Mouse (Mus musculus): ENCODE results near the gene Xirp1. TPM values are rescaled to one million over a fixed set of nuclear protein-coding genes. Genes with fewer than 3 reads are reported as not detected.

Gene Xirp1
- polyA plus RNA-seq, 1 experiment from 2014 or later: 1.1 TPM

DNA sequence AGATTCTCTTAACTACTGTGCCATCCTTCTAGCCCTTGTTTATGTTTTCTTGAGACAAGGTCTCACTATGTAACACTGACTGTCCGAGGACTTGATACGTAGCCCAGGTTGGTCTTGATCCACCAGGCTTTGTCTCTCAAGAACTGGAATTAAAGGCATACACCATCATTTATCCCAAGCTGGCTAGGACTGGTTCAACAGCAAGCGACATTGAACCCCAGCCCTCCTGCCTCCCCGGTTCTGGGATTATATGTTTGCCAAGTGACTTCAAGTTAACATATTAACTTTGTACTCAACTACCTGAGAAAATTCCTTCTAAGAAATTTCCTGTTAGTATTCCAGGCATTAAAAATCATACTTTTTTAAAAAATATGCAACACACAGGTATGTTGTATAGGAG lies 48.1 kb downstream of the Xirp1 start:
- ATAC-seq (replicated peaks; ENCODE audit: low FRiP score) (no peak), DNase-seq (ENCODE audit: low spot score) (no peak)
- Histone ChIP-seq H3K4me2 (no peak overlapping the region), H3K36me3 (ENCODE audit: control insufficient read depth, insufficient read depth, low read length) (peaks cover 7% of the 10 kb centered on the region; the same call in 1 of the 2 replicates), H3K4me1 (replicated peaks; ENCODE audit: control insufficient read depth, insufficient read depth, low read length) (peaks cover 36% of the 10 kb centered on the region), H3K27me3 (replicated peaks; ENCODE audit: control insufficient read depth, insufficient read depth, low read length) (no peaks in the 10 kb centered on the region), H3K4me3 (ENCODE audit: low read depth, low read length) (no peak overlapping the region), H3K27ac (ENCODE audit: low read depth, low read length) (no peak overlapping the region), H3K9ac (ENCODE audit: low read depth, low read length) (no peak overlapping the region), H3K9me3 (ENCODE audit: control insufficient read depth, low read length) (no peaks in the 10 kb centered on the region)
- WGBS: 87% methylated on average over 4 of the region's 4 CpGs

GRCm38 (mm10) chr9:119974609-119975008 lies 48.8 kb downstream of the Xirp1 start:
- WGBS: 75% methylated on average over 5 of the region's 5 CpGs
- no peak for DNase-seq (ENCODE audit: low spot score)
- Histone ChIP-seq H3K9me3 (ENCODE audit: control insufficient read depth, low read length) (no peaks in the 10 kb centered on the region), H3K4me2 (no peak overlapping the region), H3K27ac (ENCODE audit: low read depth, low read length) (no peak overlapping the region), H3K4me1 (replicated peaks; ENCODE audit: control insufficient read depth, insufficient read depth, low read length) (peaks cover 29% of the 10 kb centered on the region), H3K27me3 (replicated peaks; ENCODE audit: control insufficient read depth, insufficient read depth, low read length) (no peaks in the 10 kb centered on the region), H3K9ac (ENCODE audit: low read depth, low read length) (no peak overlapping the region), H3K4me3 (ENCODE audit: low read depth, low read length) (no peak overlapping the region), H3K36me3 (ENCODE audit: control insufficient read depth, insufficient read depth, low read length) (peaks cover 7% of the 10 kb centered on the region; the same call in 1 of the 2 replicates)
- ATAC-seq (replicated peaks; ENCODE audit: low FRiP score): no peak

GRCm38 (mm10) chr9:119973869-119974520 lies 49.4 kb downstream of the Xirp1 start:
- DNase-seq (ENCODE audit: low spot score) (no peak), ATAC-seq (replicated peaks; ENCODE audit: low FRiP score) (no peak)
- Histone ChIP-seq H3K4me2 (no peak overlapping the region), H3K4me1 (replicated peaks; ENCODE audit: control insufficient read depth, insufficient read depth, low read length) (peaks cover 24% of the 10 kb centered on the region), H3K27me3 (replicated peaks; ENCODE audit: control insufficient read depth, insufficient read depth, low read length) (no peaks in the 10 kb centered on the region), H3K4me3 (ENCODE audit: low read depth, low read length) (no peak overlapping the region), H3K9me3 (ENCODE audit: control insufficient read depth, low read length) (no peaks in the 10 kb centered on the region), H3K27ac (ENCODE audit: low read depth, low read length) (no peak overlapping the region), H3K36me3 (ENCODE audit: control insufficient read depth, insufficient read depth, low read length) (peaks cover 7% of the 10 kb centered on the region; the same call in 1 of the 2 replicates), H3K9ac (ENCODE audit: low read depth, low read length) (no peak overlapping the region)
- WGBS: 92% methylated on average over 27 of the region's 27 CpGs

- H3K36me3 ChIP-seq (ENCODE audit: control insufficient read depth, insufficient read depth, low read length): peaks cover 7% of the 10 kb centered on the region; the same call in 1 of the 2 replicates
- H3K9ac ChIP-seq (ENCODE audit: low read depth, low read length): no peak overlapping the region
- H3K9me3 ChIP-seq (ENCODE audit: control insufficient read depth, low read length): no peaks in the 10 kb centered on the region
- ATAC-seq (replicated peaks; ENCODE audit: low FRiP score): no peak
- H3K4me2 ChIP-seq: no peak overlapping the region
- H3K27me3 ChIP-seq (replicated peaks; ENCODE audit: control insufficient read depth, insufficient read depth, low read length): no peaks in the 10 kb centered on the region
- H3K4me1 ChIP-seq (replicated peaks; ENCODE audit: control insufficient read depth, insufficient read depth, low read length): peaks cover 19% of the 10 kb centered on the region
- H3K4me3 ChIP-seq (ENCODE audit: low read depth, low read length): no peak overlapping the region
- no peak for DNase-seq (ENCODE audit: low spot score)
- H3K27ac ChIP-seq (ENCODE audit: low read depth, low read length): no peak overlapping the region
- 91% methylated on average over 23 of the region's 23 CpGs for WGBS
Measured at GRCm38 (mm10) chr9:119973281-119973680, 50.1 kb downstream of the Xirp1 start.

GRCm38 (mm10) chr9:119972582-119972981 lies 50.8 kb downstream of the Xirp1 start:
- WGBS: 87% methylated on average over 12 of the region's 12 CpGs
- H3K27me3 ChIP-seq (replicated peaks; ENCODE audit: control insufficient read depth, insufficient read depth, low read length): no peaks in the 10 kb centered on the region
- no peak overlapping the region for H3K9ac ChIP-seq (ENCODE audit: low read depth, low read length)
- H3K4me2 ChIP-seq: no peak overlapping the region
- H3K4me3 ChIP-seq (ENCODE audit: low read depth, low read length): no peak overlapping the region
- H3K9me3 ChIP-seq (ENCODE audit: control insufficient read depth, low read length): no peaks in the 10 kb centered on the region
- ATAC-seq (replicated peaks; ENCODE audit: low FRiP score) (no peak), DNase-seq (ENCODE audit: low spot score) (no peak)
- no peak overlapping the region for H3K27ac ChIP-seq (ENCODE audit: low read depth, low read length)
- peaks cover 7% of the 10 kb centered on the region; the same call in 1 of the 2 replicates for H3K36me3 ChIP-seq (ENCODE audit: control insufficient read depth, insufficient read depth, low read length)
- peaks cover 12% of the 10 kb centered on the region for H3K4me1 ChIP-seq (replicated peaks; ENCODE audit: control insufficient read depth, insufficient read depth, low read length)

DNA sequence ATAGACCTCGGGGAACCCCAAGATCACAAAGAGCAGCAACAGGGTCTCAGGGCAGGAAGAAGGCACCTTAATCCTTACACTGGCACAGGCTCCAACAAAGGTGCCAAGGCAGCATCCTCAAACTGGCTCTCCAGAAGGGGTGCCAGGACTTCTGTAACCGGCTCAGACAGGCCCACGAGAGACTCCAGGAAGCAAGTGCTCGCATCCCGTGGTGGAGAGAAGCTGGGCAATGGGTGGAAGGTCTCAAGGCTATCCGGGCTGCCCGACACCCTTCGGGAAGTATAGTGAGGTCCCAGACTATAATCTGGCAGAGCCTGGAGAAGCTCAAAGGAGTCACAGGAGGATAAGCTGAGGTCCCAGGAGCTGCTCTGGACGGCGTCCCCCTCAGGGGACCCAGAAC lies 51.2 kb downstream of the Xirp1 start:
- no peak overlapping the region for H3K4me3 ChIP-seq (ENCODE audit: low read depth, low read length)
- ATAC-seq (replicated peaks; ENCODE audit: low FRiP score) (no peak), DNase-seq (ENCODE audit: low spot score) (no peak)
- no peak overlapping the region for H3K27ac ChIP-seq (ENCODE audit: low read depth, low read length)
- peaks cover 7% of the 10 kb centered on the region for H3K4me1 ChIP-seq (replicated peaks; ENCODE audit: control insufficient read depth, insufficient read depth, low read length)
- H3K36me3 ChIP-seq (ENCODE audit: control insufficient read depth, insufficient read depth, low read length): peaks cover 7% of the 10 kb centered on the region; the same call in 1 of the 2 replicates
- H3K9me3 ChIP-seq (ENCODE audit: control insufficient read depth, low read length): no peaks in the 10 kb centered on the region
- WGBS: 92% methylated on average over 10 of the region's 10 CpGs
- H3K4me2 ChIP-seq: no peak overlapping the region
- H3K9ac ChIP-seq (ENCODE audit: low read depth, low read length): no peak overlapping the region
- no peaks in the 10 kb centered on the region for H3K27me3 ChIP-seq (replicated peaks; ENCODE audit: control insufficient read depth, insufficient read depth, low read length)

GRCm38 (mm10) chr9:119970763-119971656 lies 52.4 kb downstream of the Xirp1 start:
- WGBS: 82% methylated on average over 7 of the region's 7 CpGs
- Histone ChIP-seq H3K27me3 (replicated peaks; ENCODE audit: control insufficient read depth, insufficient read depth, low read length) (no peaks in the 10 kb centered on the region), H3K27ac (ENCODE audit: low read depth, low read length) (no peak overlapping the region), H3K4me2 (no peak overlapping the region), H3K9ac (ENCODE audit: low read depth, low read length) (no peak overlapping the region), H3K36me3 (ENCODE audit: control insufficient read depth, insufficient read depth, low read length) (peaks cover 7% of the 10 kb centered on the region; the same call in 1 of the 2 replicates), H3K9me3 (ENCODE audit: control insufficient read depth, low read length) (no peaks in the 10 kb centered on the region), H3K4me1 (replicated peaks; ENCODE audit: control insufficient read depth, insufficient read depth, low read length) (no peaks in the 10 kb centered on the region), H3K4me3 (ENCODE audit: low read depth, low read length) (no peak overlapping the region)
- no peak for DNase-seq (ENCODE audit: low spot score)
- no peak for ATAC-seq (replicated peaks; ENCODE audit: low FRiP score)

DNA sequence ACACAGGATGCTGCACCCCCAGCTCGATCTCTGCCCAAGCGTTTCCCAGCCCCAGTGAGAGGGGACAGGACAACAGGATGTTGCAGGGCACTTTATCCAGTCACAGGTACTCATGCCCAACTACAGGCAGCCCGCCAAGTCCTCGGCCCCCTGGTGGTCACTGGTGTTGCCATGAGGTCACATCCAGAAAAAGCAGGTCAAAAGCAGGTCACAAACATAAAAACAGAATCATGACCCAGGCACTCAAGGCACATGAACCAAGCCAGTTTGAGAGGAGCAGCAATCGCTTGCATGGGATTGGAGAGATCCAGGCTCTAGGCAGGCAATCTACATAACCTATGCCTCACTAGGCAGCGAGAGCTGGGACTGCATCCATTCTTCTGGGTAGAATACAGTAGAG lies 53.2 kb downstream of the Xirp1 start:
- Histone ChIP-seq H3K27me3 (replicated peaks; ENCODE audit: control insufficient read depth, insufficient read depth, low read length) (no peaks in the 10 kb centered on the region), H3K4me2 (no peak overlapping the region), H3K9me3 (ENCODE audit: control insufficient read depth, low read length) (no peaks in the 10 kb centered on the region), H3K4me1 (replicated peaks; ENCODE audit: control insufficient read depth, insufficient read depth, low read length) (no peaks in the 10 kb centered on the region), H3K36me3 (ENCODE audit: control insufficient read depth, insufficient read depth, low read length) (peaks cover 7% of the 10 kb centered on the region; the same call in 1 of the 2 replicates), H3K27ac (ENCODE audit: low read depth, low read length) (no peak overlapping the region), H3K9ac (ENCODE audit: low read depth, low read length) (no peak overlapping the region), H3K4me3 (ENCODE audit: low read depth, low read length) (no peak overlapping the region)
- DNase-seq (ENCODE audit: low spot score) (no peak), ATAC-seq (replicated peaks; ENCODE audit: low FRiP score) (no peak; the same call in 1 of the 2 replicates)
- 46% methylated on average over 6 of the region's 6 CpGs for WGBS

All from liver, embryonic 11.5 days (tissue).